Mouse (Mus musculus) thymus, adult 18-20 months (tissue): ENCODE results near the gene Fam227b.

Source experiments
- DNase-seq, 2 experiments: peaks; one replicate each; pipeline ENCODE4 v3.0.0; 2022; ENCODE audit warnings: mixed read lengths in 2 of 2

Fam227b gene

GRCm38 (mm10) chr2:126061037-126061773, 90.6 kb downstream of the Fam227b start:
- DNase-seq, result no peak

DNA sequence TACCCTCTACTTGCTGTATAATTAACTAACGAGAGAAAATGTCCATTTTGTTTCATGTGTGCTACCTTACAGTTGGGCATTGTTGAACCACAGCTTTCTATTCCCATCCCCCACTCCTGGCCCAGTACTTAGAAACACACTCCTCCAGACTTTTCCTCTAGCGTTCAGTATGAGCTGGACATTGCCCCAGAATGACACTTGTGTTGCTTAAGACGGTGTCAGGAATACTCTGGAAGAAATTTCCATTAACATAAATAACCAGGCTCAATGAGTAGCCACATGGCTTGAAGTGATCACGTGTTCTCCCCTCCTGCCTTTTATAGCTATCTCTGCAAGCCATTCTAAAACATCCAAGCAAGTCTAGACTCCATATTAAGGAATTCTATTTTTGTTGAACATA, 91.2 kb downstream of the Fam227b start:
- DNase-seq, result no peak

DNA sequence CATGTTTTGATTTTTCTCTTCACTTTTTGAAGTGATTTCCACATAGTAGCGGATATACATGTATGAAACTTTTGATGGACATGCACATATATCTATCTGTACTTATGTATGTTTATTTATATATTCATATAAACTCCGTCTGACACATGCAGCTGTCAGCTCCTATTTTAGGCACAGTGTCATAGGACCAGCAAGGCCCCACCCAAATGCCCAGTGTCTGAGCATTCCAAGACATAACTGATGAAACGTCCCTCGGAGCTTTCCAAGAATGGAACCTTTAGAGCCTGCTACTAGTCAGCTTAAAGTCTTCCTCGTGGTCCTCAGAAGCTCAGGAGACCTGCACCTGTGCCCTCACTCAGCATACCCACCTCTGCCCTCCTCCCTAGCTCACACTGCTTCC, 98.1 kb downstream of the Fam227b start:
- DNase-seq, result no peak

GRCm38 (mm10) chr2:126052749-126053557, 98.9 kb downstream of the Fam227b start:
- no peak for DNase-seq

GRCm38 (mm10) chr2:126045621-126046020, 106.2 kb downstream of the Fam227b start:
- DNase-seq, result no peak

GRCm38 (mm10) chr2:126042674-126043073, 109.1 kb downstream of the Fam227b start:
- DNase-seq, result no peak

- DNase-seq, result no peak
Observed at GRCm38 (mm10) chr2:126041237-126041636, 110.6 kb downstream of the Fam227b start.

GRCm38 (mm10) chr2:126040651-126041050, 111.2 kb downstream of the Fam227b start:
- DNase-seq, result no peak

- no peak for DNase-seq
Observed at GRCm38 (mm10) chr2:126039414-126039891, 112.4 kb downstream of the Fam227b start.

GRCm38 (mm10) chr2:126038221-126039000, 113.4 kb downstream of the Fam227b start:
- DNase-seq, result no peak

DNA sequence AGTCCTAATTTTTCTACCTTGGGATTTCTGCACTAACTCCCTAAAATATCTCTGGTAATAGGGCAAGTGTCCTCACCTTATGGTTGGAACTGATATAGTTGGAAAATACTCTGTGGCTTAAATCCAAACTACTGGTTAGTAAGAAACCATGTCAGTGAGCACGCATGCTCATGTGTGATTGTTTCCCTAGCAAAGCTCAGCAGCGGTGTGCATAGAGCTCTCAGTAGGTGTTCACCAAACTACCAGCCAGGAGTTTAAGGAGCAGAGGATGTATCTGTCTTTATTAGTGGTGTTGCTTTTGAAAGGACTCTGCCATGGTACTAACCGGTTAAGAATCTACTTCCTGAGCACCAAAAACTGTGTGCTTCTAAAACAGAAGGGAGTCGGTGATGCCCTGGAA, 115.7 kb downstream of the Fam227b start:
- DNase-seq, result no peak

GRCm38 (mm10) chr2:126035013-126035770, 116.6 kb downstream of the Fam227b start:
- DNase-seq, result no peak

DNA sequence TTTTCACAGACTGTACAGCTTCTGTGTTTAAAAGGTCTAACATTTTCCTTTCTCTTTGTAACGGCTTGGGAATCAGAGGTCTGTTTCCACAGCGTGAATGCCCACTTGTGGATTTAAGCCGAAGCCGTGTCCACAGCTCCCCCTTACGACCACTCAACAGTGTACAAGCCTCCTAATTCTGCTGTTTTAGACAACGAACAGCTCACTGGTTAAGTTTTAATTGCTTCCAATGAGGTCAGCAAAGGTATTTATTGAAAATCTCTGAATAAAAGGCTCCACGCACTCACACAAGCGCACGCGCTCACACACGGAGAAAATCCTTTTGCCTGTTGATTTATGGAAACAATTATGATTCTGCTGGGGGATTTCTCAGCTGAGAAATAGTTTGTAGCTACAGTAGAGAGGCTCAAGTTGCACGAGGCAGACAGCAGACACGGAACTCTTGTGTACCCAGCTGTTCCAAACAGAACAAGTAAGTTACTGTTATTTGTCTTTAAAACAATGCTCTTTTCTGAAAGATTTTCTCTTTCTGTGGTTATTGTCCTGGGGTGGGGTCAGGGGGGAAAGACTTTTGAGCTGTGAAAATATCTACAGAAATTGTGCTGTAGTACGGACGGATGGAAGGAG, 117.3 kb downstream of the Fam227b start, which contains the start of gene Fgf7:
TSS of gene Fgf7 (plus strand) at position 280 of the 627 bp plus-strand sequence.
- DNase-seq, result no peak

- DNase-seq, result no peak
Observed at GRCm38 (mm10) chr2:126033114-126033972, 118.5 kb downstream of the Fam227b start.

DNA sequence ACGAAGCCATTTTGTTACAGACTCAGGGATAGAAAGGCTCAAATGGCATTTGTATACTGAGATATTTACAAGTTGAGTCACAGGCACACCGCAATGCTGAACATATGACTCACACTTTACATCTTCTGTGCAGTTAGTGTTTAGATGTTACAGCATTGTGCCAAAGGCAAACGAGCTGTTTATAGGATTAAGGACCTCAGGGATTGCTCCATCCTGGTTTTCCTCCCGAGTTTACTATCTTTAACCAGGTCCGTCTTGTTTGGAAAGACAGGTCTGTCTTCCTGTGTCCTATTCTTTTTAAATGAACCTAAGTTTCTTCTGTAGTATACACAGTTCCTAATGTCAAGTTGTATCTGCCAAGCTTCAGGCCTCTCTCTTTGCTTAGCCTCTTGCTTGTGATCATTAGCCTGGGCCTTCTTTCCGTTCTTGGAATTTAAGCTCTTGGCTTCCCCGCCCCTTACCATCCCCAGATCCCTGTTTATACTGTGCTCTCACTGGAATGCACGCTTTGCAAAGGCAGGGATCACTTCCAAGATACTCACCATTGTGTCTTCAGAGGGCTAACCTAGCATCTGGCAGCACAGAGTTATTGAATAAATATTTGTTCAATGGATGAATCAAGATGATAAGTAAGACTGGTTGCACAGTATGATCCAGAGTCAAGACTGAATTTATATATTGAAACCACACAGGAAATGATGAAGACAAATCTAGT, 120.5 kb downstream of the Fam227b start:
- DNase-seq, result no peak

GRCm38 (mm10) chr2:126015763-126016473, 135.9 kb downstream of the Fam227b start:
- no peak for DNase-seq

DNA sequence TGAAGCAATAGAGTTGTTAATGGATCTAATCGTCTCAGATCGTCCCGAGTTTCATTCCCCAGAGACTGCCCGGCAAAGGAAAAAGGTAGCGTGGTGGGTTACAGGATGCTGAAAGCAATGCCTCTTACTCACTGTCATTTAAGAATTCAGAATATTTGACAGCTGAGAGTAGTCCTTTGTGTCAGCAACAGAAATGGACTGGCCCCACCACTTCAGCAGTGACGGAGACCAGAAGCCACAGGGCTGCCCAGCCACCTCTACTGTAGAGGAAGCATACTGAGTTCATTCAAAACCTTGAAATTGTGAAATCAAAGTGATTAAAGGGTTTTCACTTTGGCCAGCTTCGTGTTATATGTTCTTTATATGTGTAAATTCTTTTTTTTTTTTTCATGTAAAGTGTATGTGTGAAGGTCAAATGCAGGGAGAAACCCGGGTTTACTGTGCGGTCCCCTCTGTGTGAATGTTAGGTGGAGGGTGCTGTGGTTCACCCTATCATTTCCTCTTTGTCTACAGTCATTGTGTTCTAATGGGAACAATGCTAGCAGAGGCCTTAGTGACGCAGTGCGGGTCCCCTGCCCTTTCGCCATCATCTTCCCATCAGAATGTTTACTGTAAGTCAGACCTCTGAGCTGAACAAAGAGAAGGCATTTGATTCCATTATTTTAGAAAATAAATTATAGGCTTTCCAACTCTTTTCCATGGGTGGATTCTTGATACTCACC, 136.7 kb downstream of the Fam227b start:
- no peak for DNase-seq

DNA sequence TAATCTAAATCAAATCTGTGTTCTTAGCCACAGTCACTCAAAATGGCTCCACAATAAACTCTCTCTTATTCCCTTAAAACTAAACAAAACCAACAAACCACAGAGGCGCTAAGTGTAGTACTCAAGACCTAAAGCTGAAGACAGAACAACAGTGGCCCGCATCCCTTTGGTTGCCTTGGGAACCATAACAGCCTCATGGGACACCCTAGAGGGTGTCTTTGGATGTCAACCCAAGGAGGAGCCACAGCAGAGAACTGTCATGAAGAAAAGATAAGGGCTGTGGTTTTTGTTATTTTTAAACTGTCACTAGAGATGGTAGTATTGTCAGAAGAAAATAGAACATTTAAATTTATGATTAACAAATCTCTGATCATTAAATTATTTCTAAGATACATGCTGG, 145.1 kb downstream of the Fam227b start:
- no peak for DNase-seq

GRCm38 (mm10) chr2:126006088-126006487, 145.7 kb downstream of the Fam227b start:
- DNase-seq, result no peak
